Mouse (Mus musculus): ENCODE results near the gene Psmb6. TPM values are rescaled to one million over a fixed set of nuclear protein-coding genes. Genes with fewer than 3 reads are reported as not detected.
"Not testable (repeated sequence)": the region's sequence is repeated elsewhere in the genome, so short reads cannot be mapped to it uniquely, and the experiment has no call there.

Psmb6 gene
- total RNA-seq, 4 experiments from 2014 or later, result 218 to 249 (median 234) TPM

DNA sequence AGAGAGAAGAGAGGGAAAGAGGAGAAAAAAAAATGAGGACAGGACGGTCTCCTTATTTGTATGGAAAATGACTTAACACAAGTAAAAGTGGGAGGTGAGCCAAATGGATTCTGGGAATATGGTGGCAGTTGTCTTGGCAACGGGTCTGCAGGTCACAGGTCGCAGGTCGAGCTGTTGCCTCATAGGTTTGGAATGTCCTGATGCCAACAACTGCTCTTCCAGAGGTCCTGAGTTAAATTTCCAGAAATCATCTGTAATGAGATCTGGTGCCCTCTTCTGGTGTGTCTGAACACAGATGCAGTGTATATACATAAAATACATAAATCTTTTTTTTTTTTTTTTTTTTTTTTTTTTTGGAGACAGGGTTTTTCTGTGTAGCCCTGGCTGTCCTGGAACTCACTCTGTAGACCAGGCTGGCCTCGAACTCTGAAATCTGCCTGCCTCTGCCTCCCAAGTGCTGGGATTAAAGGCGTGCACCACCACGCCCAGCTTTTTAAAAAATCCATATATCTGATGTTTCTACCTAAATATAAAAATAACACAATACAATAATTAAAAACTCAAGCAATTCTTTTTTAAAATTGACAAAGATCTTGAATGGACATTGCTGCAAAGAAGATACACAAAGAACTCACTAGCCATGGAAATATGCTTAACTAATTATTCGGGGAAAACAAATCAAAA, 1.7 kb upstream of the Psmb6 start:
- not testable (repeated sequence) for DNase-seq (ENCODE audit: low spot score)

DNA sequence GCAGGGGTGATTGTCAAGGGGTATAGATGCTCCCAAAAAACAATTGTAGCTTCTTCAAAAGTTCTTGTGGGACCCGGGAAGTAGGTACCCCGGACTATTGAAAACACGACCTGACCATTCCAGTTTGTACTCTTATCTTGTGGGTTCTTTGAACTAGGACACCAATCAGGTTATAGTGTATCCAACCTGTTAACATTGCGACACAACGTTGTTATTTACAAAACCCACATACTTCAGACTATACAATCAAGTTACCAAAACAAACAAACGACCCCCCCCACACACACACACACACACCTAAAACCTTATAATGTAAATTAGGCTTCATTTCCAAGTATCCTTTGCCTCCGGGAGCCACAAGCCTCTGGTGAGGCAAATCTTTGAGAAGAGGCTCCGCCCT, 385 bp upstream of the Psmb6 start:
- no peak for DNase-seq (ENCODE audit: low spot score)

DNA sequence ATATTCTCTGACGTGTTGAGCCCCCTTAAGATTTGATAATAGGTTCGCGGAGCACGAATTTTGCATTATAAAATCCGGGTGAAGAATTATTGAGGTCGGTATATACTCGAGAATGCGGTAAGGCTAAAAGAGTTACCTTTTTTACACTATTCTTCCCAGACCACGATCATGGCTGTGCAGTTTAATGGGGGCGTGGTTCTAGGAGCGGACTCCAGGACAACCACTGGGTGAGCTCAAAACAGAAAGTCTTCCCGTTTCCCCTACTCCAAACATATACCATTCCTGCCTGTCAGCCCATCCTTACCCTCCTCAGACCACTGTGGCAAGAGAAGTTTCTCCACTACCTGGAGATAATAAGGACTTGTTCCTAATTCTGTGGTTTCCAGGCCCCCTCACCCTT, 559 bp downstream of the Psmb6 start:
- DNase-seq (ENCODE audit: low spot score), result no peak

DNA sequence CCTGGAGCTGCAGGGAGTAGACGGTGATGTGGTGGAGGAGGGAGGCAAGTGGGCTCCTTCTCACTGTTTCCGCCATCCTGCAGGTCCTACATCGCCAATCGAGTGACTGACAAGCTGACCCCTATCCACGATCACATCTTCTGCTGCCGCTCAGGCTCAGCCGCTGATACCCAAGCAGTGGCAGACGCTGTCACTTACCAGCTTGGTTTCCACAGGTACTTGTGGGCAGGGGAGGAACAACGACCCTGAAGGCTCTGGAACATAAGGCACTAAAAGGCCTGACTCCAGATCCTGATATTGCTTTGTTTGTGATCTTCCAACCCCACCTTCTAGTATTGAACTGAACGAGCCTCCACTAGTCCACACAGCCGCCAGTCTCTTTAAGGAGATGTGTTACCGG, 1.0 kb downstream of the Psmb6 start:
- DNase-seq (ENCODE audit: low spot score), result no peak

DNA sequence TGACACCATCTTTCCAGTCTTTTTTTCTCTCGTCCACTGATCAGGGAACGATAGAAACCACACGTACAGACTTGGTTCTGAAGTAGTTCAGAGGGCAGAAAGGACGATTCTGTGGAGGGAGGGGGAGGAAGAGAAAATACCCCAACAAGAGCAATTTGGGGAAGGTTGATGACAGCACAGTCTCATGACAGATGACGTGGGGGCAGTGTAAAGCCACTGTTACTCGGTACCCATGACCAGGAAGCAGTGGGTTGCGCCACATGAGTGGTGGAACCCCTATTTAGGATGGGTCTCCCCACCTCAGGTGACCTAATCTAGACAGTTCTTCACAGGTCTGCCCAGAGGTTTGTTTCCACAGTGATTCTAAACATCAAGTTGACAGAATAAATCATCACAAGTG, 3.4 kb downstream of the Psmb6 start:
- no peak for DNase-seq (ENCODE audit: low spot score)

DNA sequence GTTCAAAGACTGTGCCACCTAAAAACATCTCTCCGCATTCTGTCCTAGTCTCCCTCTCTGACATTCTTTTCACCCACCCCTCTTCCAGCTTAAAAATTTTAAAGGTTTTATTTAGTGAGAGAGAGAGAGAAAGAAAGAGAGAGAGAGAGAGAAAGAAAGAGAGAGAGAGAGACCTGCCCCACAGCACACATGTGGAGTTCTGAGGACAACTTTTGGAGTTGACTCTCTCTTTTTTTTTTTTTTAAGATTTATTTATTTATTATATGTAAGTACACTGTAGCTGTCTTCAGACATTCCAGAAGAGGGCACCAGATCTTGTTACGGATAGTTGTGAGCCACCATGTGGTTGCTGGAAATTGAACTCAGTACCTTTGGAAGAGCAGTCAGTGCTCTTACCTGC, 5.9 kb downstream of the Psmb6 start:
- not testable (repeated sequence) for DNase-seq (ENCODE audit: low spot score)

DNA sequence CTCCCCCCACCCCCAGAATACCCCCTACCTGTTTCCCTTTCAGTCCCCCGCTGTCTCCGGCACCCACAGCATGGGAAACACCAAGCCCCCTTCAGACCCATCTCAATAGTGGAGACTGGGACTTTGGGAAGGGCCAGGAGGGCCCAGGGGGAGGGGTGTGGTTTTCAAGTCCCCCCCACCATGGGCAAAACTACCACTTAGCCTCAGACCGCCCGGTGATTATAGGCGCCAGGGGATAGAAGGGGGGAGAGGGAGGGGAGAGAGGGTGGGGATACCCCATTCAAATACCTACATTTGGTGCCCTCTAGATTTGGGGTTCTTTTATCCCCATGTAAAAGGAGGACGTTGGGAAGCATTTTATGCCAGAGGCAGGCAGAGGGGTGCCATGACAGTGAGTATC, 7.7 kb downstream of the Psmb6 start, which contains the start of gene Gm40193:
TSS of gene Gm40193 (minus strand) at position 101 of the 400 bp plus-strand sequence.
- no peak for DNase-seq (ENCODE audit: low spot score)

DNA sequence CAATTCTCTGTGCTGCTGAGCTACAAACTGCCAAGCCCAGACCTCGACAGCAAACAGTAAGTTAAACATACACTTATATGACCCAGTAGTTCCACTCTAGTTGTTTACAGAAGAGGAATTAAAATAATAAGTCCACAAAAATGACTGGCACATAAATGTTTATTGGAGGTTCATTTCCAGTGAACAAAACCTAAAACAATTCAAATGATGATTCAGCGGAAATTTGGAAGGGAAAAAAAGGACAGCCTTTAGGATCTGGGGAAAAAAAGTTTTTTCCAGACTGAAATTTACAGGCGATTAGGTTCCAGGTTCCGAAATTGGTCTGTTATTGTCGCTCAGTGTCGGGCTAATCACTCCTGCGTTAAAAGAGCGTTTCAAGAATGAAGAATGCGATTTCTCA, 14.3 kb downstream of the Psmb6 start:
- no peak for DNase-seq (ENCODE audit: low spot score)

DNA sequence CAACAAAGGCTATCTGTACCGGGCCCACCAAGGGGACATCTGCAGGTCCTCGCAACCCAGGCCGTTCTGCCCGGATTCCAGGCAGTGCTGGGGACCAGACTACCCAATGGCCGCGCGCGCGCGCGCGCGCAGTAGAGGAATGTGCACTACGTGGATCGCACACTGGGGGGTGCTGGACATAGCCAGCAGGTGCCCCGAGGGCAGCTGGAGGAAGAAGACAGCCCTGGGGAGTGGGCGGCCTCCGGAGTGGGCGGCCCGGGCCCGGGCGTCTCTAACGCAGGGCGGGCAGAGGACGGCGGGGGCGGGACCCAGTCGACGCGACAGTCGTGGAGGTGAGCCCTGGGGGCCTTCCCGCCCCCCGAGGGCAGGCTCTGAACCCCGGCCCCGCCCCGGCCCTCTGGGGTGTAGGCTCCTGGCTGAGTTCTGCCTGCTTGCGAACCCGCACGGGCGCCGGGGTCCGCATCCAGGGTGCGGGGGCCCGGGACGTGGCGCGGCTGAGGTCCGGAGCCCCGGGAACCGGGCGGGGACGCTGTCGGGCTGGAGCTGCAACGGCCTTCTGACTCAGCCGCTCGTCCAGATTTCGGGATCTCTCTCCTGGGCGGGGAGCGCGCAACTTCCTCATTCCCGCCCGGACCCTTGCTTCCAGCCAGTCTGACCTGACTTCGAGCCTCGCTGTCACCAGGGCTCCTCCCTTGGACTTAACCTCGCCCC, 14.9 kb downstream of the Psmb6 start, which contains the start of gene Pld2:
TSS of gene Pld2 (plus strand) at position 188 of the 711 bp plus-strand sequence.
- peak; percentile 83 for DNase-seq (ENCODE audit: low spot score)

DNA sequence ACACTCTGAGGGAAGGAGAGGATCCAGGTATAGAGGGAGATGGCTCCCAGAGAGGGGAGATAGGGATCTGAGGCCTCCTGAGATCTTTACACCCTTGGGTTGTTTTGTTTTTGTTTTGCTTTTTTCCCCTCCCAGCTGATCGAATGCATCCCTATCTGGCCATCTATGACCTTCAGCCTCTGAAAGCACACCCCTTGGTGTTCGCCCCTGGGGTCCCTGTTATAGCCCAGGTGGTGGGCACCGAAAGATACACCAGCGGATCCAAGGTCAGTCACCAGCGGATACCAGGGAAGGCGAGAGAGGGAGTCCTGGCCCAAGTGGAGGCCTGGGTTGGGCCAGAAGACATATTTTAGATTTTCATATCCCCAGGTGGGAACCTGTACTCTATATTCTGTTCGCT, 15.8 kb downstream of the Psmb6 start:
- no peak for DNase-seq (ENCODE audit: low spot score)

DNA sequence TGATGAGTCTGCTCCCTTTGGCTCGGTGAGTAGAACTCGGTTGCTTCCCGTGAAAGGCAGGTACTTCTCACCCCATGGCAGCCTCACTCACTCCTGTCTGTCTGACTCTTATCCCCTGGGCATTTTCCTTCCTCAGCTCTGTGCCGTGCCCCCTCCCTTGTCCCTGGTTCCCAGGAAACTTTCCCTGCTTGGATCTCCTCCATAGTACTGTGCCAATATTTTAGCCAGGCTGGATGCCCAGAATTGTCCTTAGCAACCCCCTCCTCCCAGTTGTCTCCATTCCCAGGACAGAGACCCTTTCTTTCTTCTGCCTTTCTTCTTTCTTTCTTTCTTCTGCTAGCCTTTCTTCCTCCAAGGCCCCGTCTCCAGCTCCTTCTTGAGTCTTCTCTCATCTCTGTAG, 16.2 kb downstream of the Psmb6 start:
- no peak for DNase-seq (ENCODE audit: low spot score)

DNA sequence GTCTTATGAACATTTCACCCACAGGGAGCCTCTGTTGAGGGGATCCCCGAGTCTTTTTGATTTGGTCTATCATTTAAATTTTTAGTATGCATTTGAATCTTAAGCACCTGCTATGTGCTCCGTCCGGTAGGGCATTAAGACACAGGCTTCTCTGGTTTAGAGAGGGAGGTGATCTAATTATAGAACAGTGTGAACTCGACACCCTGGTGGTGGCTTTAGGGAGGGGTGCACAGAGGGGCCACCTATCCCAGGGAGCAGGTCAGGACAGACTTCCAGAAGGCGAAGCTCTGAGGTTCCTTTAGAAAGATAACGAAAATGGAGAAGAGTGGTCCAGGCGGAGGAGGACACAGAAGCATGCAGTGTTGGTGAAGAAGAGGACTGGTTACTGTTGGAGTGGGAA, 19.3 kb downstream of the Psmb6 start:
- DNase-seq (ENCODE audit: low spot score), result no peak

DNA sequence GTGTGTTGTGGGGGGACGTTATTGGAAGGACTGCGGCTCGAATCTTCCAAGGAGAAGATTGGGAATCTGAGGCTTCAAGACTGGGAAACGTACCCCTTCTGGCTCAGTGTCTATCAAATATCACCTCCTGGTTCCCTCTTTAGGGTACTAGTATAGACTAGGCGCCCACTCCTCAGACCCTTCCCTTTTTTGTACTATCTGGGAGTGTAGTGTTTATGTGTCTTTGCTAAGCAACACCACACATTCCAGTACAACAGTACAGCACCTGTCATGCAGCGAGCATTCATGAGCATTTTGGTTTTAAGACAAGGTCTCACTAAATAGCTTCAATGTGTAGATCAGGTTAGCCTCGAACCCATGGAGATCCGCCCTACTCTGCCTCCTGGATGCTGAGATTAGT, 26.4 kb downstream of the Psmb6 start:
- DNase-seq (ENCODE audit: low spot score), result no peak

DNA sequence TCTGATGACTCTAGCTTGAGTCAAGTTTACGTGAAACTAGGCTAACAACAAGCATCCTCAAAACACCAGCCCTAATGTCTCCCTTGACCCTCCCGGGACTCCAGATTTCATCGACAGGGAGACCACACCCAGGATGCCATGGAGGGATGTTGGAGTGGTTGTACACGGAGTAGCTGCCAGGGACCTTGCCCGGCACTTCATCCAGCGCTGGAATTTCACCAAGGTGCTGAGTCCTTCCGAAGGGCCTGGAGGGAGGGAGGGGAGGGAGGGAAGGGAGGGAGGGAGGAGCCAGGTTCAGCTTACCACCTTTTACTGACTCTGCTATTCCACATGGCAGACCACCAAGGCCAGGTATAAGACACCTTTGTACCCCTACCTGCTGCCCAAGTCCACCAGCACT, 28.8 kb downstream of the Psmb6 start:
- DNase-seq (ENCODE audit: low spot score), result no peak

DNA sequence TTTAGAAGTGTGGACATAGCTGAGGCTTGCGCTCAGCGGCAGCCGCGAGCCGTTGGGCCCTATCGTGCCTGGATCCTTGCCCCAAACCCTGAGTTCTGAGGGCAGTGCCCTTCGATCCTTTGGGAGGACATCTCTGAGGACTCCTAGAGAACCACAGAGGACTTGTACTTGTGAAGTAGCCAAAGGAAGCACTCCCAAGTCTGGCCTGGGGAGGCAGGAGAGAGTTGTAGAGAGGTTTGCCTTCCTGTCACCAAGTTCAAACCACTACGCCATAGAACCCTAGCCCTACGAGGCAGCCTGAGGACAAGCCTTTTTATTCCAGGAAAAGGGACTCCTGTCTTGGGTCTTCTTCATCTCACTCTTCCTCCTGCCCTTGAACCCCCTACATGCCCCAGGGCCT, 32.4 kb downstream of the Psmb6 start:
- DNase-seq (ENCODE audit: low spot score), result no peak

DNA sequence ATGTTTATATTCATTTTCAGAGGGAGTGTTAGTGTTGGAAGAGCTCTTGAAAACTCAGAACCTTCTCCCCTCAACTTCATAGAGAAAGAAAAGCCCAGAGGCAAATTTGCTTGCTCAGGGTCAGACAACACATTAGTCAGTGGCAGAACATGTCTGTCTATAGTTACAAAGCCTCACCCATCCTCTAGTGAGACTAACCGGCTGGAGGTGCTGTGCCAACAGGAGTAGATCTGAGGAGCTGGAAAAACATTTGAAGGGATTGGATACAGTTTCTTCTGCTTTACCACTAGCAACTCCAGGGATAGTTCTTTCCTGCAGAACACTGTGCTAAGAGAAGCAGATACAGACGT, 36.7 kb downstream of the Psmb6 start:
- no peak for DNase-seq (ENCODE audit: low spot score)

DNA sequence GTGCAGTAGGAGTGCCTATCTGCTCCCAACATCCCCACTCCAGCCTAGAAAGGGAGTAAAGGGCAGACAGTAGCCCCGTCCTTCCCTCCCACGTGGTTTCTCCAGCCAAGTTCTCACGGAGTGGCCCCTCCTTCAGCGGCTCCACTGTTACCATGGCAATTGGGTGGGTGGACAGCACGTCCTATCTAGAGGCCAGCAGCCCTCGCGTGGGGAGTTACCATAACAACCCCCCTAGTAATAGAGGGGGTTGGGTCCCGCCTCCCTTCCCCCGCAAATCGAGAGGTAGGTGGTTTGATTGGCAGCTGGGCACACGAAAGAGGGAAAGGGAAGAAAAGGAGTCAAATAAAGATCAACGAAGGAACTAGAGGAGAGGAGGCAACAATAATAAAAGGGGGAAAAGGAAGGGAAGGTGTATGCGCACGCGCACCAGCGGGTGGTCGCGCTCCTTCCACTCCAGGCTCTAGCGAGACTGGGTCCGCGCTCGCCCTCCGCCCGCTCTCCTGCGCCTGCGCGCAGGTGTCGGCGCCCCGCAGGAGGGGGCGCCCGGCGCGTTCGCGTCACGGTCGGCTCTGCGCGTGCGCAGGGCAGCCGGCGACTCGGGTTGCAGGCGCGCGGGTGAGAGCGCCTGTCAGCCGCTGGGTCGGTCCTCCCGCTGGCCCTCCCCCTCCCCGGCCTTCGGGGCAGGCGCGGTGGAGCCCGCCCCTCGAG, 37.3 kb downstream of the Psmb6 start, which contains the start of gene Mink1:
TSS of gene Mink1 (plus strand) at position 595 of the 708 bp plus-strand sequence.
- DNase-seq (ENCODE audit: low spot score), result peak; percentile 86

DNA sequence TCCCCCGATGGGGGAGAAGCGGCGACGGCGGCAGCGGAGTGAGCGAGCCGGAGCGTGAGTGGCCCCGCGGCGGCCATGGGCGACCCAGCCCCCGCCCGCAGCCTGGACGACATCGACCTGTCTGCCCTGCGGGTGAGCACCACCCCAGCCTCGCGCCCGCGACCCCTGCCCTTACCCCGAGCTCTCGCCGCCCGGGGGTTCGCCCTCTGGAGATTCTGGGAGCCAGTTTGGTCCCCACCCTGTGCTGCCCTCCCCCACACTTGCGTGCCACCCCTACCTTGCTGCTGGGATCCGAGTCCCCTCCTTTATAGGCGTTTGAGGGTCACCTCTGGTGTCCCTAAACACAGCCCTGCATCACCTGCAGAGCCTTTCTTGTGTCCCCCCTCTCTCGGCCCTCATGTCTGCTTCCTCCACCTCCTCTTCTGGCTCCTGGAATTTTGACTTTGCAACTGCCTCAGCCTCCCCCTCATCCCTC, 37.9 kb downstream of the Psmb6 start:
- no peak for DNase-seq (ENCODE audit: low spot score)

DNA sequence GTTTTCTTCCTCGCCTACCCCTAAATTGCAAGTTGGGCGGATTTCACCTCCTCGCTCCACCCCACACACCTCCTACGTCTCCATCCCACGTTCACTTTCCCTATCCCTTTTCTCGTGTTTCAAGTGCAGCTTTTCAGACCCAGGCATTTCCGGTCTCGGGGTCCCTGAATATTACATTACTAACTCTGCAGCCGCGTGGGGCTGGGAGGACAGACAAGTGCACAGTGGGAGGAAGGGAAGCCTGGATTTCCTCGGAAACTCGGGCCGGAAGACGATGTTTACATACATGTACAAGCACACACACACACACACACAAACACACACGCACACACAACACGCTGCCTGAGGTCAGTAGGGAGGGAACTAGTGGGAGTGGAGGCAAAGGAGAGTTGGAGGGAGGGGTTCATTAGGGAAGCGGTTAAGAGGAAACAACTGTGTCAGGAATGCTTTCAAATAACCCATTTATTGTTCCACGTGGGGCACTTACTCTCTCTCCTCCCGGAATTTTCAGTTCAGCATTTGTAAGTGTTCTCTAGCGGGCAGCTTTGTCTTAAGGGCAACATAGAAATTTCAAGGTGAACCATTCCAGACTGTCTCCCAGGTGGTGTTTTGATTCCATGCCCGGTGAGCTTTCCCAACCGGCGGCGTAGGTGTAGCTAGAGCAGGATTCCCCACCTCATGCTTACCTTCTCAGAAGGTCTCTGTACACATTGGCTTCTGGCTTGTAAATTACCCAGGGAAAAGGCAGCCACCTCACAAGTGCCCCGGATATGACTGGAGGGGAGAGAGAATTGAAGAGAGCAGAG, 38.5 kb downstream of the Psmb6 start:
- peak; percentile 36 for DNase-seq (ENCODE audit: low spot score)

DNA sequence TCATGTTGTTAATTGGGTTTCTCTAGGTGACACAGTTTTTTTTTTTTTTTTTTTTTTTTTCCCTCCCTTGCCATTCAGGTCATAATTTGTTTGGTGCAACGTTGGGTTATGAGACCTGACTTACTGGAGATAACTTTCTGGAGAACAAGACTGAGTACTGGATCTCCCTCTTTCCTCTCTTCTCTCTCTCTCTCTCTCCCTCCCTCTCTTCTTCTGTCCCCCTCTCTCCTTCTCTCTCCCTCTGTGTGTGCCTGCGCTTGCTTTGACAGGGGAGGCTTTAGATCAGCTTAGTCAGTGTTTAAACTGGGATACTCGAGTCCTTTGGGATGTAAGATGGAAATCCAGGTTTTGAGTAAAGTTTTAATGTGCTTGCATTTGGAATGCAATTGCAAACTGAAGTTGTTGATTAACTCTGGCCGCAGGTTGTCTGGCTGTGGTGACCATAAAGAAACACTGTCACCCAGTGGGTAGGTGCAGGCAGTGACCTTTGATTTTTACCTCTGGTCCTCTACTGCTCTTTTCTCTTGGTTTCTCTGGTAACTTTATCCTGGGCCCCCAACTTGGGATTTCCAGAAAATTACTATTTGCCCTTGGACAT, 39.2 kb downstream of the Psmb6 start:
- DNase-seq (ENCODE audit: low spot score), result no peak

DNA sequence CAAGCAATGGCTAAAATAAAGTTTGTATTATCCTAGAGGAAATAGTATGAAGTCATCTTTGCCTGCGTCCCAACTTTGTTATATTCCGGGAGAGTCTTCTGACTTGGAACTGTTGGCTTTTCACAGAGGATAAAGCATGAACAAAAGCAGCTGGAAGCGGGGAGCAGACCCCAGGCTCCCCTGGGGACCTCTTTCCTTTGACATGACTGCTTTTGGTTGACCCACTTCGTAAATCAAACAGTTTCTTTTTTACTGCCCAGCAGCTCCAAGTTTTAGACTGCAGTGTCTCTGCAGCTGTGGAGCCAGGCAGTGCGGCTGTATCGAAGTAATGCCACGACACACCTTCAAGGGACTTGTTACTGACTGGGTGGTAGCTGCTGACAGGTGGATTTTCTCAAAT, 41.4 kb downstream of the Psmb6 start:
- peak; percentile 20 for DNase-seq (ENCODE audit: low spot score)

Measured in heart, adult 8-10 months (tissue).